Mouse (Mus musculus): Measurements from ENCODE around the gene Vmn1r56. TPM values are rescaled to one million over a fixed set of nuclear protein-coding genes. Genes with fewer than 3 reads are reported as not detected.

Gene Vmn1r56
- polyA plus RNA-seq (2017; shearing (Covaris generic)) = not detected

DNA sequence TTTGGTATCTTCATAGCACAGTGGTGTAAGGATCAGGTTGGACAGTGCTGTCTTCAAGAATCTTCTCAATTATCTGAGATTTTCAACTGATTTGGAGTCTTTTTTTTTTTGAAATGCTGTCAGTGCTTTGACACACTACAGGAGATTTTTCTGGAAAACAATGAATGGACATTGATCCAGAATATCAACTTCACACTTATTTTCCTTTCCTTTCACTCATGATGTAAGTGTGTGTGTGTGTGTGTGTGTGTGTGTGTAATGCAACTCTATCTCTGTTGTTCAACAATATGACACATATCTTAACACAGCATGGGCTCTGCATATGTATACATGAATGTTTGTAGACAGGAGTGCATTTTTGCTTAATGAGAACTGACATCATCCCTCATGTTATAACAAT, at the start of gene Vmn1r56:
TSS of gene Vmn1r56 (minus strand) at position 101 of the 400 bp plus-strand sequence.

DNA sequence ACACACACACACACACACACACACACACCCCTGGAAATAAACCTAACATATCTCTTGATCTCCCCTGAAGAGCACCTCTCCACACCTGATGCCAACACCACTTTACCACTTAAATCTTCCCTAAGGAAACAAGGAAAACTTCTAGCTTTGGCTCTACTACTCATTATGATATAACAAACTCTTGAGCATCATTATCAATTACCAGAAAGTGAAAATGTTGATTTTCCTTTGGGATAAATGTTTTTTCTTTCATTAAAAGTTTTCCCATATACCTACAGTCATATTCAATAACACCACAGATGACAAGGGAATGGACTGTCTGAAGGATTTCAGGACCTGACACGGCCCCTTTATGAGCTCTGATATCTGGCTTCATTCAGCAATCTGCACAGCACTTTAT, 21.6 kb upstream of the Vmn1r56 start, which contains the start of gene Vmn1r57:
TSS of gene Vmn1r57 (plus strand) at position 301 of the 400 bp plus-strand sequence.

GRCm38 (mm10) chr7:5149570-5149969, 47.0 kb downstream of the Vmn1r56 start, which contains the start of gene Vmn1r55:
Gene Vmn1r55 (minus strand): TSS chr7:5149670.

Other genes starting within 250 kb of the Vmn1r56 start
- gene Sbk2, start 232.3 kb downstream of the Vmn1r56 start, polyA plus RNA-seq (2017; shearing (Covaris generic)) = not detected
- not detected for gene Sbk3, start 225.6 kb downstream of the Vmn1r56 start, polyA plus RNA-seq (2017; shearing (Covaris generic))
- gene Zfp579, start 200.6 kb downstream of the Vmn1r56 start, polyA plus RNA-seq (2017; shearing (Covaris generic)) = 18.4 TPM
- 21.0 TPM for gene Zfp524, start 182.3 kb downstream of the Vmn1r56 start, polyA plus RNA-seq (2017; shearing (Covaris generic))
- 54.8 TPM for gene Fiz1, start 182.1 kb downstream of the Vmn1r56 start, polyA plus RNA-seq (2017; shearing (Covaris generic))
- gene Gm44973, start 181.3 kb downstream of the Vmn1r56 start, polyA plus RNA-seq (2017; shearing (Covaris generic)) = 5.0 TPM
- 10.7 TPM for gene Zfp865, start 176.4 kb downstream of the Vmn1r56 start, polyA plus RNA-seq (2017; shearing (Covaris generic))
- not detected for gene Ccdc106, start 176.2 kb downstream of the Vmn1r56 start, polyA plus RNA-seq (2017; shearing (Covaris generic))
- gene 4632433K11Rik, start 162.6 kb downstream of the Vmn1r56 start, polyA plus RNA-seq (2017; shearing (Covaris generic)) = not detected
- 2.1 TPM for gene Zfp784, start 158.3 kb downstream of the Vmn1r56 start, polyA plus RNA-seq (2017; shearing (Covaris generic))
- gene Zfp580, start 145.2 kb downstream of the Vmn1r56 start, polyA plus RNA-seq (2017; shearing (Covaris generic)) = 5.0 TPM
- gene U2af2, start 134.6 kb downstream of the Vmn1r56 start, polyA plus RNA-seq (2017; shearing (Covaris generic)) = 117 TPM
- 23.9 TPM for gene Epn1, start 116.5 kb downstream of the Vmn1r56 start, polyA plus RNA-seq (2017; shearing (Covaris generic))
- not detected for gene Rfpl4, start 79.8 kb downstream of the Vmn1r56 start, polyA plus RNA-seq (2017; shearing (Covaris generic))
- not detected for gene Rasl2-9, start 70.8 kb downstream of the Vmn1r56 start, polyA plus RNA-seq (2017; shearing (Covaris generic))
- gene Vmn1r55, start 47.1 kb downstream of the Vmn1r56 start, polyA plus RNA-seq (2017; shearing (Covaris generic)) = 0.30 TPM
- gene Vmn1r57, start 21.7 kb upstream of the Vmn1r56 start, polyA plus RNA-seq (2017; shearing (Covaris generic)) = not detected
- not detected for gene Gm5065, start 153.8 kb upstream of the Vmn1r56 start, polyA plus RNA-seq (2017; shearing (Covaris generic))
- gene Nlrp2, start 154.3 kb upstream of the Vmn1r56 start, polyA plus RNA-seq (2017; shearing (Covaris generic)) = not detected
- not detected for gene Vmn1r58, start 216.6 kb upstream of the Vmn1r56 start, polyA plus RNA-seq (2017; shearing (Covaris generic))

Data from naive thymus-derived CD4-positive, alpha-beta T cell, adult 5 months (primary cell).